Mouse (Mus musculus): ENCODE data around the gene Hoxa4. TPM values are rescaled to one million over a fixed set of nuclear protein-coding genes. Genes with fewer than 3 reads are reported as not detected.

Gene Hoxa4
- polyA plus RNA-seq, 1 experiment, result 2.4 TPM

- no peaks in the 10 kb centered on the region for H3K36me3 ChIP-seq (ENCODE audit: control insufficient read depth, insufficient read depth, low read length)
These were observed 17.5 kb upstream of the Hoxa4 start for GRCm38 (mm10) chr6:52208868-52209684.

GRCm38 (mm10) chr6:52208072-52208867, 16.7 kb upstream of the Hoxa4 start, which contains the start of gene Hoxa6:
Gene Hoxa6 (minus strand): TSS chr6:52208722.
- H3K27ac ChIP-seq (ENCODE audit: insufficient read depth, low read depth, low read length), result peak within 1 kb of the TSS; percentile 21; the same call in 1 of the 2 replicates

More at GRCm38 (mm10) chr6:52208868-52209684, 17.5 kb upstream of the Hoxa4 start:
- 0 out of 2 replicates have a peak overlapping the region, but pooled peaks have one; percentile 7 for H3K27ac ChIP-seq (ENCODE audit: insufficient read depth, low read depth, low read length)
- WGBS, result 27% methylated on average over 18 of the region's 18 CpGs
- no peak for TF ChIP-seq CTCF (IDR thresholded peaks at IDR 0.05; ENCODE audit: extremely low read depth, insufficient read length, insufficient replicate concordance, low read depth, low read length)
- no peak for TF ChIP-seq POLR2A (IDR thresholded peaks at IDR 0.05; ENCODE audit: low read depth, low read length)
- peaks cover 80% of the 10 kb centered on the region for H3K27me3 ChIP-seq (ENCODE audit: control insufficient read depth, insufficient read depth, low read length)
- peaks cover 8% of the 10 kb centered on the region for H3K4me1 ChIP-seq (ENCODE audit: control insufficient read depth, insufficient read depth, insufficient read length, low read length)
- H3K4me3 ChIP-seq (ENCODE audit: low read depth, low read length), result peak overlapping the region; percentile 46

GRCm38 (mm10) chr6:52207684-52207976, 16.1 kb upstream of the Hoxa4 start:
- TF ChIP-seq CTCF (IDR thresholded peaks at IDR 0.05; ENCODE audit: extremely low read depth, insufficient read length, insufficient replicate concordance, low read depth, low read length) (no peak), POLR2A (IDR thresholded peaks at IDR 0.05; ENCODE audit: low read depth, low read length) (no peak)
- Histone ChIP-seq H3K4me1 (ENCODE audit: control insufficient read depth, insufficient read depth, insufficient read length, low read length) (peaks cover 1% of the 10 kb centered on the region), H3K27ac (ENCODE audit: insufficient read depth, low read depth, low read length) (0 out of 2 replicates have a peak overlapping the region, but pooled peaks have one; percentile 15), H3K27me3 (ENCODE audit: control insufficient read depth, insufficient read depth, low read length) (peaks cover 82% of the 10 kb centered on the region), H3K36me3 (ENCODE audit: control insufficient read depth, insufficient read depth, low read length) (no peaks in the 10 kb centered on the region), H3K4me3 (ENCODE audit: low read depth, low read length) (no peak overlapping the region)

More at GRCm38 (mm10) chr6:52208072-52208867, 16.7 kb upstream of the Hoxa4 start, which contains the start of gene Hoxa6:
- TF ChIP-seq CTCF (IDR thresholded peaks at IDR 0.05; ENCODE audit: extremely low read depth, insufficient read length, insufficient replicate concordance, low read depth, low read length), result no peak
- no peak for TF ChIP-seq POLR2A (IDR thresholded peaks at IDR 0.05; ENCODE audit: low read depth, low read length)
- Histone ChIP-seq H3K4me3 (ENCODE audit: low read depth, low read length) (peak within 1 kb of the TSS; percentile 46), H3K4me1 (ENCODE audit: control insufficient read depth, insufficient read depth, insufficient read length, low read length) (peaks cover 6% of the 10 kb centered on the region), H3K27me3 (ENCODE audit: control insufficient read depth, insufficient read depth, low read length) (peaks cover 82% of the 10 kb centered on the region), H3K36me3 (ENCODE audit: control insufficient read depth, insufficient read depth, low read length) (no peaks in the 10 kb centered on the region)
- WGBS, result 9% methylated on average over 47 of the region's 47 CpGs

GRCm38 (mm10) chr6:52206882-52207683, 15.5 kb upstream of the Hoxa4 start:
- 33% methylated on average over 4 of the region's 4 CpGs for WGBS
- no peak for TF ChIP-seq CTCF (IDR thresholded peaks at IDR 0.05; ENCODE audit: extremely low read depth, insufficient read length, insufficient replicate concordance, low read depth, low read length)
- TF ChIP-seq POLR2A (IDR thresholded peaks at IDR 0.05; ENCODE audit: low read depth, low read length), result no peak
- H3K27me3 ChIP-seq (ENCODE audit: control insufficient read depth, insufficient read depth, low read length), result peaks cover 80% of the 10 kb centered on the region
- no peak overlapping the region for H3K4me3 ChIP-seq (ENCODE audit: low read depth, low read length)
- 0 out of 2 replicates have a peak overlapping the region, but pooled peaks have one; percentile 15 for H3K27ac ChIP-seq (ENCODE audit: insufficient read depth, low read depth, low read length)
- no peaks in the 10 kb centered on the region for H3K36me3 ChIP-seq (ENCODE audit: control insufficient read depth, insufficient read depth, low read length)
- no peaks in the 10 kb centered on the region; the same call in none of the 2 replicates for H3K4me1 ChIP-seq (ENCODE audit: control insufficient read depth, insufficient read depth, insufficient read length, low read length)

GRCm38 (mm10) chr6:52205638-52206621, 14.4 kb upstream of the Hoxa4 start:
- Histone ChIP-seq H3K36me3 (ENCODE audit: control insufficient read depth, insufficient read depth, low read length) (no peaks in the 10 kb centered on the region), H3K27ac (ENCODE audit: insufficient read depth, low read depth, low read length) (peak overlapping the region; percentile 24; the same call in 1 of the 2 replicates), H3K4me3 (ENCODE audit: low read depth, low read length) (no peak overlapping the region), H3K27me3 (ENCODE audit: control insufficient read depth, insufficient read depth, low read length) (peaks cover 70% of the 10 kb centered on the region), H3K4me1 (ENCODE audit: control insufficient read depth, insufficient read depth, insufficient read length, low read length) (peaks cover 4% of the 10 kb centered on the region)
- TF ChIP-seq CTCF (IDR thresholded peaks at IDR 0.05; ENCODE audit: extremely low read depth, insufficient read length, insufficient replicate concordance, low read depth, low read length), result no peak
- TF ChIP-seq POLR2A (IDR thresholded peaks at IDR 0.05; ENCODE audit: low read depth, low read length), result no peak
- 27% methylated on average over 55 of the region's 55 CpGs for WGBS

- WGBS, result 30% methylated on average over 14 of the region's 14 CpGs
- TF ChIP-seq POLR2A (IDR thresholded peaks at IDR 0.05; ENCODE audit: low read depth, low read length), result no peak
- TF ChIP-seq CTCF (IDR thresholded peaks at IDR 0.05; ENCODE audit: extremely low read depth, insufficient read length, insufficient replicate concordance, low read depth, low read length), result no peak
- H3K27ac ChIP-seq (ENCODE audit: insufficient read depth, low read depth, low read length), result peak overlapping the region; percentile 24
- H3K36me3 ChIP-seq (ENCODE audit: control insufficient read depth, insufficient read depth, low read length), result no peaks in the 10 kb centered on the region
- peaks cover 68% of the 10 kb centered on the region for H3K27me3 ChIP-seq (ENCODE audit: control insufficient read depth, insufficient read depth, low read length)
- H3K4me3 ChIP-seq (ENCODE audit: low read depth, low read length), result no peak overlapping the region
- peaks cover 8% of the 10 kb centered on the region for H3K4me1 ChIP-seq (ENCODE audit: control insufficient read depth, insufficient read depth, insufficient read length, low read length)
These were observed 13.7 kb upstream of the Hoxa4 start for GRCm38 (mm10) chr6:52205221-52205620.

All from small intestine, adult 2 months (tissue).